Mouse (Mus musculus) heart, embryonic 16.5 days (tissue): Measurements from ENCODE around the gene Ptprs. TPM values are rescaled to one million over a fixed set of nuclear protein-coding genes. Genes with fewer than 3 reads are reported as not detected.
"Not testable (repeated sequence)": the region's sequence is repeated elsewhere in the genome, so short reads cannot be mapped to it uniquely, and the experiment has no call there.

ENCODE experiments used
- ATAC-seq: fragments of 200-750 bp; cut with Nextera tagmentation; replicated peaks from 2 replicates; pipeline ENCODE4 v1.8.0; 2017; ENCODE audit warnings: moderate number of reproducible peaks; ENCODE audit not compliant: insufficient read depth, low FRiP score; ENCODE audit errors: extremely low read depth
- H3K27ac ChIP-seq: fragments of 300-500 bp; sonication (generic); 2 replicates; pipeline ENCODE4 v1.5.1; 2014; ENCODE audit warnings: mild to moderate bottlenecking, low read length, control low read depth, moderate library complexity
- H3K27me3 ChIP-seq: fragments of 300-500 bp; sonication (generic); 2 replicates; pipeline ENCODE4 v1.6.1; 2014; ENCODE audit warnings: low read length, mixed read lengths; ENCODE audit not compliant: control insufficient read depth, insufficient read depth
- H3K36me3 ChIP-seq: fragments of 300-500 bp; sonication (generic); 2 replicates; pipeline ENCODE4 v1.6.1; 2014; ENCODE audit not compliant: control insufficient read depth, insufficient read depth
- H3K4me1 ChIP-seq: fragments of 300-500 bp; sonication (generic); 2 replicates; pipeline ENCODE4 v1.6.1; 2014; ENCODE audit warnings: low read length, mixed read lengths; ENCODE audit not compliant: control insufficient read depth, insufficient read depth
- H3K4me2 ChIP-seq: fragments of 300-500 bp; sonication (generic); 2 replicates; pipeline ENCODE4 v1.6.1; 2014; ENCODE audit warnings: low read depth, mild to moderate bottlenecking, control low read depth, low read length
- H3K4me3 ChIP-seq: fragments of 300-500 bp; sonication (generic); 2 replicates; pipeline ENCODE4 v1.5.1; 2014; ENCODE audit warnings: mild to moderate bottlenecking, control low read depth, low read length
- H3K9ac ChIP-seq: fragments of 300-500 bp; sonication (generic); 2 replicates; pipeline ENCODE4 v1.6.1; 2014; ENCODE audit warnings: low read length, control low read depth
- H3K9me3 ChIP-seq: fragments of 300-500 bp; sonication (generic); replicated peaks from 2 replicates; pipeline ENCODE4 v1.6.1; 2016; ENCODE audit warnings: low read length; ENCODE audit not compliant: control insufficient read depth
- WGBS: fragments of 180-500 bp; shearing (Covaris S2); extraction: QIAGEN DNeasy Blood & Tissue Kit; methylation state at CpG from one replicate; pipeline ENCODE4 v1.1.7; 2014; 5-methylcytosine and 5-hydroxymethylcytosine counted together
- polyA plus RNA-seq: library from polyadenylated mRNA; unstranded; fragments of >200 nt; fragmentation: Nextera tagmentation; extraction: Ambion mirVana; gene quantifications from 2 replicates; pipeline ENCODE4 v1.2.1, GENCODE M21; 2015

Gene Ptprs
- polyA plus RNA-seq, 1 experiment from 2014 or later, result 33.9 TPM

DNA sequence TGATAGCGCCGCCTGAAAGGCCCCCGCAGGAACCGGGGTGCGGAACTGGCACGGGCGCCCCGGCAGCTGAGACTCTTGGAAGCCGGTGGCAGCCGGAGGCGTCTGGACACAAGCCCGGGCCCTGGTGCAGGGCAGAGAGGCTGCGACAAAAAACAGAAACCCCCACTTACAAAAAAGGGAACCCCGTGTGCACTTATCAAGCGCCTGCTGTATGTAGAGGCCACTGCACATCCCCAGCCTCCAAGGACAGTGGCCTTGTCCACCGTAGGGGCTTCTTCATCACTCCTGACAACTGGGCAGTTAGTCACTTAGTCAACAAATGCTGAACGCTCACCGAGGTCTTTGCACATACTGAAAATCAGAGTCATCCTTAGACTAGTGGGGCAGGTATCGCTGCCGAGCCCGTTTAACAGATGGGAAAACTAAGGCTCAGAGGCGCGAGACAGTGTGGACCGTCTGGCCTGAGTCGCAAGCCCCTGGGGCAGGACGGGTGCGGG lies 34.2 kb upstream of the Ptprs start:
- Histone ChIP-seq H3K9ac (no peak overlapping the region), H3K4me1 (peaks cover 4% of the 10 kb centered on the region; the same call in 1 of the 2 replicates), H3K4me2 (no peak overlapping the region), H3K27me3 (peaks cover 63% of the 10 kb centered on the region), H3K9me3 (peaks cover 9% of the 10 kb centered on the region), H3K36me3 (no peaks in the 10 kb centered on the region), H3K27ac (no peak overlapping the region), H3K4me3 (0 out of 2 replicates have a peak overlapping the region, but pooled peaks have one; percentile 25)
- no peak for ATAC-seq
- WGBS, result 19% methylated on average over 27 of the region's 27 CpGs

DNA sequence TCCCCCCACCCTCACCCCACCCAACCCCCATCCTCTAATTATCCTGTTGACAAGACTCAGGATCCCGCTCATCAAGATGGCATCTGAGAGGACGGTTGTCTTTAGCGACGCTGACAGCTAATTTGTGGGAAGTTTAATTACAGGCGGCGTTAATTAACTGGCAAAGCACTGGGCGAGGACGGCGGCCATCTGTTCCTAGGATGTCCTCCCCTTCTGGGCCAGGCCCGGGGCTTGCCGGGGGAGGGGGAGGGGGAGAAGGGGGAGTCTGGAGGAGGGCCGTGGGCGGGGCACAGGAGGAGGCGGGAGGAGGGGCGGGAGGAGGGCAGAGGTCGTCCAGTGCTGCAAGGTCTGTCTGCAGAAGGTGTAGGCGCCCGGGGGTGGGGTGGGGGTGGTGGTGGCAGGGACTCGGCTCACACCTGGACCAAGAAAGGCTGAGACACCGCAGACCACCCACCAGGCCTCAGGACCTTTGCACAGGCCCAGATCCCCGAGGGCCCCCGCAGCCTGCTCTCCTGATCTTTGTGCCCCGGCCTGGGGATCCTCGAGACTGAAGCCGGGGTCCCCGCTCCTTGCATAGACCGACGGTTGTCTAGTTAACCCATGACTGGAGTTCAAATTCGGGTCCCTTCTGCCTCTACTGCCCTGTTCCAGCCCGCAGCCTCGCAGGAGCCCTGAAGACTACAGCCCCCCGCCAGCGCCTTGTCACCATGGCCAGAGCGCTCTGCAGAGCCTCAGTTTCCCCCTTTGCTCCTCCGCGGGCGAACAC lies 33.6 kb upstream of the Ptprs start:
- Histone ChIP-seq H3K9me3 (peaks cover 9% of the 10 kb centered on the region), H3K27ac (no peak overlapping the region), H3K4me3 (no peak overlapping the region; the same call in 1 of the 2 replicates), H3K4me2 (no peak overlapping the region), H3K27me3 (peaks cover 59% of the 10 kb centered on the region), H3K36me3 (no peaks in the 10 kb centered on the region), H3K9ac (no peak overlapping the region), H3K4me1 (peaks cover 4% of the 10 kb centered on the region; the same call in 1 of the 2 replicates)
- ATAC-seq, result no peak
- WGBS, result 8% methylated on average over 33 of the region's 37 CpGs

DNA sequence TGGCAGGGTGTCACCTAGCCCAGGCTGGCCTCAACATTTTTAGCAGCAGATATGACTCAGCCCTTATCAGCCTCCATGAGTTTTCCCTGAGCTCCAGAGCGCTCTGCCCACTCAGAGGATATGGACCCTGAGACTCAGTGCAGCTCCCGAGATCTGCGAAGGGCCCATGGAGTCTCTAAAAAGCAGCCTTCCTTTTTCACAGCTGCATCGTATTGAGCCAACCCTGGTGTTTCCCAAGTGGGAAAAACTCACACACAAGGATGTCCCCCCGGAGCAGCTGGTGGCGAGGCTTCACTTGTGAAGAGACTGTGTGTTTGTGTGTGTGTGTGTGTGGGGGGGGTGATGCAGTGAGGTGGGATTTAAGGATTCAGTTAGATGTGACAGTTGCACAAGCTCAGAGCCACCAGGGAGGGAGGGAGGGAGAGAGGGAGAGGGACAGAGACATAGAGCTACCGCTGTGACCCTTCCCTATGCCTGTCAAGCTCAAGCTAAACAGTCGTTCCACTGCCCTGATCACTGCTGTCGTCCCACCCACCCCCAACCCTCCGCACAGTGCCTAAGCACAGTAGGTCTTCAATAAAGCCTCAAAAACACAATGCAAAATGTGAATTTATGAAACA lies 32.8 kb upstream of the Ptprs start:
- H3K9ac ChIP-seq, result no peak overlapping the region
- WGBS, result 46% methylated on average over 10 of the region's 10 CpGs
- H3K4me1 ChIP-seq, result peaks cover 4% of the 10 kb centered on the region; the same call in 1 of the 2 replicates
- no peak overlapping the region for H3K4me2 ChIP-seq
- no peak overlapping the region; the same call in 1 of the 2 replicates for H3K4me3 ChIP-seq
- peaks cover 56% of the 10 kb centered on the region for H3K27me3 ChIP-seq
- H3K9me3 ChIP-seq, result peaks cover 13% of the 10 kb centered on the region
- ATAC-seq, result no peak
- no peak overlapping the region for H3K27ac ChIP-seq
- no peaks in the 10 kb centered on the region for H3K36me3 ChIP-seq

DNA sequence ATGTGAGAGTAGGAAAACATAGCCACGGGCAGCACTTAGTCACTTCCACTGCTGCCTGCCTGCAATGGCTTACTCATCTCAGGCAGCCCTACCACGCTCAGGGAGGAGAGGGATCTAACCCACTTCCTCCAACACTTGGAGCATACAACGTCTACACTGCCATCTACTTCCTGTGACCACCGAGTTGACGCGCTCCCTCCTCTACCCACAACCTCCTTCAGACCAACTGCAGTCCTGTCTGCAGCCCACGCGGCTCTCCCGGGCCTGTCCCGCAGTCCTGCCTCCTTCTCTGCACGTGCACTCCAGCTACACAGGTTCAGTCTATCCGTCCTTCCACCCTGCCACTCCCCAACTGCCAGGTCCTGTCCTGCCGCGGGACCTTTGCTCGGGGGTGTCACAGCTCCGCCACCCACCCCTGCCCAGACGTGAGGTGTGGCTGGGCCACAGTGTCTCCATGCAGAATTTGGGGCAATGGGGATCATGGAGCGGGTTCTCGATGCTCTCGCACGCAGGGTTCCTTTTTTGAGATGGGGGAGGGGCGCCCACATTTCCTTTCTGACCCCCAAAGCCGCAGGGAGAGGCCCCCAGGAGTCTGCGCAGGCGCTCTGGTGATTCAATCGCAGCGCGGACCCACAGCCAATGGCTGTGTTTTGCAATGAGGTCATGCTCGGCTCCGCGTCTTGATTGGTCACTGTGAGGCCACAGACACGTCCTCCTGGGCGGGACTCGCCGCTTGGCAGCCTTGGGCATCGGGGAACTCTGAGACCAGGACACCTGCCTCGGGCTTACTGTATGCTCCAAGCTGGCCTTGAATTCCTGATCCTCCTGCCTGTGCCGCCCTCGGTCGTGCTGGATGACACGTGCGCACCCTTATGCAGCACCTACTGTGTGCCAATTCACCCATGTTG lies 31.1 kb upstream of the Ptprs start:
- Histone ChIP-seq H3K27ac (peak overlapping the region; percentile 86), H3K4me1 (peaks cover 4% of the 10 kb centered on the region; the same call in 1 of the 2 replicates), H3K4me3 (peak overlapping the region; percentile 68), H3K36me3 (no peaks in the 10 kb centered on the region), H3K9me3 (peaks cover 13% of the 10 kb centered on the region), H3K27me3 (peaks cover 45% of the 10 kb centered on the region), H3K9ac (peak overlapping the region; percentile 90), H3K4me2 (peak overlapping the region; percentile 93)
- WGBS, result under 1% methylated on average over 42 of the region's 42 CpGs
- peak; percentile 97 for ATAC-seq

DNA sequence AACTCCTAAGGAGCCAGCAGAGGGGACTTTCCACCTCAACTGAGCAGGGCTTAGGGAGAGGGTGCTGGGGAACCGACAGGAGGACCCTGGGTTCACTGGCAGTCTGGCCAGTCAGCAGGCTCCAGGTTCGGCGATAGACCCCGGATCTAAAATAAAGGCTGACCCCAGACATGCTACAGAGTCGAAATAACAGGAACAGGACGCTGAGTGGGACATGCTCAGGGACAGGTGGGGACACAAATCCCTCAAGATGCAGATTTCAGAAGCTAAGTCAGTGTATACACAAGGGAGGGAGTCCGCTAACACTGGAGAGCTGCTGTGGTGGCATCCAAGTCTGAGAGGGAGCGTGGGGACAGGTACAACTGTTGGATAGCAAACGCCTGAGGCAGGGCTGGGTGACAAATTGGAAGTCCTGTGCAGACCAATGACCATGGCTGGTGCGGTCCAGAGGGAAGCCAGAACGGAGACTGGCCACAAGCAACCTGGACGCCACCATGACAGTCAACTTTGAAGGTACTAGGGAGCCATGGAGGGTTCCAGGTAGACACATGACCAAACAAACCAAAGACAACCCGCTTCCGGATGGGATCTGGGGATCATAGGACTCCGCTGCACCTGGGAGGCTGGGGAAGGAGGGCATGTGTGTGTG lies 30.3 kb upstream of the Ptprs start:
- Histone ChIP-seq H3K9ac (peak overlapping the region; percentile 90), H3K9me3 (peaks cover 7% of the 10 kb centered on the region), H3K4me2 (peak overlapping the region; percentile 93), H3K27ac (no peak overlapping the region), H3K4me3 (peak overlapping the region; percentile 68), H3K36me3 (no peaks in the 10 kb centered on the region), H3K4me1 (peaks cover 4% of the 10 kb centered on the region; the same call in 1 of the 2 replicates), H3K27me3 (peaks cover 36% of the 10 kb centered on the region)
- no peak for ATAC-seq
- 57% methylated on average over 15 of the region's 15 CpGs for WGBS

DNA sequence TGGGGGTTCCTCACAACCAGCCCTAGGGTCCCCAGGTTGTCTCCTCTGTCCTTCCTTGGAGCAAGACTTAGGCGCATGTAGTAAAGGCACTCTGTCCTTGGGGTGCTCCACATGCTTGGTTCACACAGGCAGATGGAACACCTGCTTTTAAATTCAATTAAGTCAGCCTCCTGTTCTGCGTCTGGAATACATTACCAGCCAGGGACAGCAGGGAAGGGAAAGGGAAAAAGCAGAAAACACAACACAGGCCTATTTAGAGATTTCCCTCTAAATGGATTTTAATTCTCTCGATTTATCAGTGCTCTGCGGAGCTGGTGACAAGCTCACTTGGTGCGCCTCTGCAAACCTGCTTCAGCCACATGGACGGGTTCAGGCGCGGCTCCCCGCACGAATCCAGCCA lies 29.1 kb upstream of the Ptprs start:
- no peak for ATAC-seq
- Histone ChIP-seq H3K4me1 (peaks cover 4% of the 10 kb centered on the region; the same call in 1 of the 2 replicates), H3K27ac (no peak overlapping the region), H3K36me3 (no peaks in the 10 kb centered on the region), H3K4me3 (no peak overlapping the region), H3K4me2 (no peak overlapping the region), H3K9ac (no peak overlapping the region), H3K27me3 (peaks cover 24% of the 10 kb centered on the region), H3K9me3 (peaks cover 6% of the 10 kb centered on the region)
- 84% methylated on average over 10 of the region's 10 CpGs for WGBS

DNA sequence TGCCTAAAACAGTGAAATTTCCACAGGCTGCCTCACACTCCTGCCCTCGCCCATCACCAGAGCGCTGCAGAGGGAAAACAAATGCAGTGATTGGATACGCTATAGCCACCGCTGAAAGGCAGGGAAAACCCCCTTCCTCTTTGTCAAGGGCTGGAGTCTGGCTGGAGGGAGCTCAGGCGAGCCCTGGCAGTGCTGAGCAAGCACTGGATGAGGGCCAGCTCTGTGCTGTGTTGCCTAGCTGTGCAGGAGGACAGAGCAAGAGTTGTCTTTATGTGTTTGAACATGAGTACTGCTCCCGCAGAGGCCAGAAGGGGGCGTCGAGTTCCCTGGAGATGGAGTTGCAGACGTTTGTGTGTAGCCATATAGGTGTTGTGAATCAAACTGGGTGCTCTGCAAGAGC lies 26.2 kb upstream of the Ptprs start:
- no peaks in the 10 kb centered on the region for H3K4me1 ChIP-seq
- peaks cover 3% of the 10 kb centered on the region; the same call in 1 of the 2 replicates for H3K27me3 ChIP-seq
- no peaks in the 10 kb centered on the region for H3K36me3 ChIP-seq
- H3K4me2 ChIP-seq, result no peak overlapping the region
- no peak overlapping the region for H3K27ac ChIP-seq
- WGBS, result 28% methylated on average over 9 of the region's 9 CpGs
- H3K4me3 ChIP-seq, result no peak overlapping the region
- peaks cover 12% of the 10 kb centered on the region for H3K9me3 ChIP-seq
- H3K9ac ChIP-seq, result no peak overlapping the region
- ATAC-seq, result no peak

DNA sequence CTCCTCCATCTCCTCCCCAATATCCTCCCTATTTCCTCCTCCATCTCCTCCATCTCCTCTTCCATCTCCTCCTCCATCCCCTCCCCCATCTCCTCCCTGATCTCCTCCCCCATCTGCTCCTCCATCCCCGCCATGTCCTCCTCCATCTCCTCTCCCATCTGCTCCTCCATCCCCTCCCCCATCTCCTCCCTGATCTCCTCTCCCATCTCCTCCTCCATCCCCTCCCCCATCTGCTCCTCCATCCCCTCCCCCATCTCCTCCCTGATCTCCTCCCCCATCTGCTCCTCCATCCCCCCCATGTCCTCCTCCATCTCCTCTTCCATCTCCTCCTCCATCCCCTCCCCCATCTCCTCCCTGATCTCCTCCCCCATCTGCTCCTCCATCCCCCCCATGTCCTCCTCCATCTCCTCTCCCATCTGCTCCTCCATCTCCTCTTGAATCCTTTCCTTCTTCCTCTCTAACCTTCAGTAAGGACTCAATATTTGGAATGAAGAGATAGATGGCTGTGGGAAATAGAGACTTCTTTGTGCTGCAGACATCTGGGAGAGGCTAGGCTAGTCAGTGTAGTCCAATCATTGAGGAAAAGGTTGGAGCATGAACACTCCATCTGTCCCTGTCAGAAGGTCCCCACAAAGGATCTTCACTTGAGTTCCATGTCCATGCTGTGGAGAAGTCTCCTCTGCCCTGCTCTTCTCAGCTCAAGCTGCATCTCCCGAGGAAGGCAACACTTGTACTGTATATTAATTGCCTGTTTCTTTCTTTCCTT lies 25.5 kb upstream of the Ptprs start:
- peaks cover 17% of the 10 kb centered on the region for H3K9me3 ChIP-seq
- H3K27ac ChIP-seq, H3K27me3 ChIP-seq, H3K4me3 ChIP-seq, H3K36me3 ChIP-seq, ATAC-seq, H3K9ac ChIP-seq, H3K4me1 ChIP-seq, H3K4me2 ChIP-seq: not testable (repeated sequence)
- 51% methylated on average over 2 of the region's 2 CpGs for WGBS
